Mouse (Mus musculus) c-Kit-positive CD71-negative TER-119-negative erythroid progenitor cells, embryonic 14.5 days (primary cell): ENCODE measurements around the gene Pkdrej.
"Not testable (repeated sequence)": the region's sequence is repeated elsewhere in the genome, so short reads cannot be mapped to it uniquely, and the experiment has no call there.

ENCODE experiments used
- DNase-seq: peaks from one replicate; pipeline ENCODE4 v3.0.0-alpha.2; 2013; ENCODE audit warnings: low read depth

Gene Pkdrej

GRCm38 (mm10) chr15:85821203-85822010 lies at the start of gene Pkdrej:
Gene Pkdrej (minus strand): TSS chr15:85821734.
- DNase-seq, result no peak

- DNase-seq, result peak; percentile 67
These were observed 46.2 kb upstream of the Pkdrej start for GRCm38 (mm10) chr15:85867696-85868095.

- not testable (repeated sequence) for DNase-seq
These were observed 44.4 kb upstream of the Pkdrej start for GRCm38 (mm10) chr15:85865913-85866312.

- peak; percentile 90 for DNase-seq
These were observed 38.0 kb upstream of the Pkdrej start, which contains the start of gene Gtse1 for GRCm38 (mm10) chr15:85859490-85860031. Gene Gtse1 (plus strand): TSS chr15:85859745.

- DNase-seq, result no peak
These were observed 37.5 kb upstream of the Pkdrej start for GRCm38 (mm10) chr15:85858980-85859489.

DNA sequence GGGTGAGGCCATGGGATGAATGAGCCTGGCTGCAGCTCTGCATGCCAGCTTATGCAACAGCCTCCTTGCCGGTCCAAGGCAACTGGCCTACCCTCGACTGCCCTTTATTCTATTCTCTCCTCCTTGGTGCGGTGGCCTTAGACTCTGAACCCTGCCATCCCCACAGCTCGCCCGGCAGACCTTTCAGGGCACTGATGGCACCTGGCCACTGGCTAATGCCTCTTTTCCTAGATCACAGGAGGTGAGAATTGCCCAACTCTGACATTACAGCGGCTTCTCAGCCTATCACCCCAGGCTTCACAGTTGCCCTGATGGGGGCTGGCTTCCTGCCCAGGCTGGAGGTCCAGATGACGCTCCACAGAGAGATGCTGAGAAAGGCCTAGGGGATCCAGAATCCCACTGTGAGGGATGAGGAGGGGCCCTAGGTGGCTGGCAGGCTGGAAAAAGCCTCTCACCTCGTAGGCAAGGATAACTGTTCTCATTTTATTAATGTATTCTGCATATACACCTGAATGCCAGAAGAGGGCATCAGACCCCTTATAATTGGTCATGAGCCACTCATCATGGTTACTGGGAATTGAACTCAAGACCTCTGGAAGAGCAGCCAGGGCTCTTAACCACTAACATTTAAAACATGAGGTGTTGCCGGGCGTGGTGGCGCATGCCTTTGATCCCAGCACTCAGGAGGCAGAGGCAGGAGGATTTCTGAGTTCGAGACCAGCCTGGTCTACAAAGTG lies 30.3 kb upstream of the Pkdrej start:
- no peak for DNase-seq

DNA sequence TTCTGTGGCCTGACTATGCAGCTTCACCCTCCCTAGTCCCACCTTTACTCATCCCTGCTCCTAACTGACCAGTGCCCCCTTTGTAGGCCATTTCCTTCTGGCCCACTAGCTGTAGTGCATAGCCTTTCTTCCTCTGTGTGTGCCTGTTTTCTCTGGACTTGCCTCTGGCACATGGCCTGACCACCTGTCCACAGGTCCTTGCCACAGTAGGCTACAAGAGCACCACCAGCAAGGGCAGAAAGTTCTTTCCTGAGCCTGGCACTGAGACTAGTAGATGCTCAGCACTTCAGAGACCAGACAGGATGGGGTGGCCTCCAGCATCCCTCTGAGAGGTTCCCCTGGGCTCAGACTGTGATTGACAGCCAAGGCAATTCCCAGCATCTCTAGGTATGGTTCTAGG lies 23.5 kb upstream of the Pkdrej start:
- DNase-seq, result no peak

- DNase-seq, result no peak
These were observed 20.3 kb upstream of the Pkdrej start for GRCm38 (mm10) chr15:85841796-85842360.

DNA sequence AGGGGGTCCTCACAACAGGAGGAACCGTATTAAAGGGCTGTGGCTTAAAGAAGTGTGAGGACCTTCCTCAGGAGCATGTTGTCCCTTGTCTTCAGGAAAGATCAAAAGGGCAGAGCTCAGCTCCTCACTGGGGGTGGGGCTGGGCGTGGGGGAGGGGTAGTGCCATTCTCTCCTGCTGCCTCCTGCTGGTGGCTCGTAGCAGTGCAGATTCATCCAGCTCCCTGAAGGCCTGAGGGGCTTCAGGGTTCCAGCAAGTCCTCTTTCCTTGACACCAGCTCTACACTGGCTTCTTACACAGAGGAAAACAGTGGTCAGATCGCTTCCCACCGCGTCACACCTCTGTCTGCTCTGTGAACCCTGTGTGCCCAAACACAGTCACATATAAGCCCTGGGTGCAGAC lies 19.4 kb upstream of the Pkdrej start:
- no peak for DNase-seq

DNA sequence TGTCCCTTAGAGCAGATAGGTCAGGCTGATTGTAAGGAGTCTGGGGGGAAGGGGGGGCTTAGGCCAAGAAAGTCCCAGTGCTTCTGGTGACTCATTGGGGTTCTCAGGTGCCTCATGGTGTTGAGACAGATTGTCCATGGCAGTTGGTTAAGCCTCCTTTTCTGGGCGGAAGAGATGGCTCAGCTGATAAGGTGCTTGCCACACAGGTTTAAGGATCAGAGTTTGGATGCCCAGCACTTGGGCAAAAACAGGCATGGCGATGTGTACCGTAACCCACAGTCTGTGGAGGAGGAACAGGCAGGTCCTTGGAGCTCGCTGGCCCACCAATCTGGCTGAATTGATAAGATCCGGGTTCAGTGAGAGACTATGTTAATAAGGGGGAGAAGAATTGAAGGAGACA lies 15.4 kb upstream of the Pkdrej start:
- DNase-seq, result no peak

- DNase-seq, result no peak
These were observed 13.8 kb upstream of the Pkdrej start for GRCm38 (mm10) chr15:85835335-85835734.

- DNase-seq, result no peak
These were observed 11.1 kb upstream of the Pkdrej start for GRCm38 (mm10) chr15:85832599-85832998.

DNA sequence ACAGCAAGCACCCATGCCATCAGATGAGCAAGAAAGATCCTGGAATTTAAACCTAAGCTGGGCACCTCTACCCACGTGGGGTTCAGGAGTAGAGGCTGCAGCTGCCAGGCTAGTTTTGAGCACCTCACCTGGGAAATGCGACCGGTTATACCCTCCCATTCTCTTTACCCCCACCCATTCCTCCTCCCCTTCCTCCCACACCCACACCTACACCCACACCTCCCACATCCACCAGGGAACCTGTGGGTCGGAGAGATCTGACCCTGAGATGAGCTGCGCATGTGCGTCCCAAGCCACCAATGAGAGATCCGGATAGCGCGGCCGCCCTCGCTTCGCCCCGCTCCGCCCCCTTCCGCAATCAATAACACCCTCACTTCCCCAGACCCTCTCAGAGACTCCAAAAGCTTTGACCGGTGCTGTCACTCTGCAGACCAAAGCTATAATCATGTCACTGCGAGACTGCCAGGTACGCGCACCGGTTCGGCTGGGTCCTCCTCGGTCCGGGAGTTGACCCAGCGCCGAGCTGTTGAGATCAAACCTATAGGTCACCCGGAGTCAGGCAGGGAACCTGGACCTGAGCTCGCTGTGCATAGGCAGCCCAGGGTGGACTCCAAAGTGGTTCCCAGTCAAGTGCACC lies 10.5 kb upstream of the Pkdrej start, which contains the start of gene Ttc38:
Gene Ttc38, plus strand, starts transcription at position 353 of the 637 bp plus-strand sequence.
- peak; percentile 71 for DNase-seq

GRCm38 (mm10) chr15:85829470-85829869 lies 7.9 kb upstream of the Pkdrej start:
- DNase-seq, result no peak

GRCm38 (mm10) chr15:85828071-85828470 lies 6.5 kb upstream of the Pkdrej start:
- no peak for DNase-seq

- no peak for DNase-seq
These were observed 5.1 kb upstream of the Pkdrej start for GRCm38 (mm10) chr15:85826676-85827075.

DNA sequence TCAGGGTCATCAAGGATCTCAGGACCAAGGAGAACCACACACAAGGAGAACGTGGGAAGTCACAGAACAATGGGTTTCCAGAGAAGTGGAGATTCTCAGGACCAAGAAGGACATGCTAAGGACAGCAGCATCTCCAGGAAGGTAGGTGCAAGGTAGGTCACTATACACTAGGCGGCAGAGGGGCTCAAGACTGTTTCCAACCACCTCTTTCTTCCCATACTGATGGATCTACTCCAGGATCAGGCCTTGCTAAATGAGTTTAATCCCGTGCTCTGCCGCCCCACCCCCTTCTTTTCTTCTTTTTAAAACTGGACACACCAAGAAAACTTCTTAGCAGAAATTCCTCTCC lies 451 bp upstream of the Pkdrej start:
- DNase-seq, result no peak

DNA sequence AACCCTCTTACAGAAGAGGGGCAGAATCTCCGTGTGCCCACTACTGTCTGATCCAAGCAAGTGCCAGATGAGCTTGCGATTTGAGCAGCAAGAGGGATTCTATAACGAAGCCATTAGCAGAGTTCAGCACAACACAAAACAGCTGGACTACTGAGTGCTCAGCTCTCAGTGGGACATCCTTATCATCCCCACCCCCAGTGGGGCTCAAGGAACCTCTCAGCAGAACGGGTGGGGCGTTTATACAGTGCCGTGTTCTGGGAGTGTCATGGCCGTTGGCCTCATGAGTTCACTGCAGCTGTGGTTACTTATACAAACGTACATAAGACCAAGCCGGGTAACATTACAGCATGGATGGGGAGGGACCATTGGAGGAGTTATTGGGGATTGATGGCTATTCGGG lies 8.1 kb downstream of the Pkdrej start:
- DNase-seq, result no peak

DNA sequence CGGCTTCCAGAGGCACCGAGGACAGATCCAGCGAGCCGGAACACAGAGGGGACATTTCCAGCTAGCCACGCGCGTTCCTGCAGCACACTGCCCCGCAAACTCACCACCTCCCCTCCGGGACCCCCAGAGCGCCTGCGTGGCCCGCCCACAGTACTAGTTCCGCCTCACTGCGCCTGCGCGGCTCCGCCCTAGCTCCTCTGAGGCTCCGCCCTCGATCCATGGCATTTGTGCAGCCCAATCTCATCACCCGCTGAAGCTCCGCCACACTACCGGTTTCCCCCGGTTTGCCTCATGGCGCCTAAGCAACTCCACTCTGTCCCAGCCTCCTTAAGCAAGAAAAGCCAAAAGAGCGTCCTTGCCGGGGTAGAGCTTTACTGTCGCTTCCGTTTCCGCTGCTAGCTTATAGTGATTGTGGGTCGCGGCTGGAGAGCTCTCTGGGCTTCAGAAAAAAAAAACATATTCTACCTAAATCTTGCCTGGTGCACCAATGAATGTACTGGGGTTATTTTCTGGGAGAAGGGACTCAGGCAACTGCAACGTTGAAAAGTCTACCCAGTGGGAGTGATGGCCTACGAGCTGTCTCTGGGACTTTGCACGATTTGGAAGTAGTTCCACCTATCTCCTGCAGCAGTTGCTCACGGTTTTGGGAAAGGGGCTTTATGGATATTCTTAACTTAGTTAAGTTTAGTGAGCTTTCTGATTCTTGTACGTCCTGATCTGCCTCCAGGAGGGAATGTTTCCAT lies 9.8 kb downstream of the Pkdrej start, which contains the start of gene Cdpf1:
Gene Cdpf1, minus strand, starts transcription at position 163 of the 743 bp plus-strand sequence.
- DNase-seq, result peak; percentile 96

DNA sequence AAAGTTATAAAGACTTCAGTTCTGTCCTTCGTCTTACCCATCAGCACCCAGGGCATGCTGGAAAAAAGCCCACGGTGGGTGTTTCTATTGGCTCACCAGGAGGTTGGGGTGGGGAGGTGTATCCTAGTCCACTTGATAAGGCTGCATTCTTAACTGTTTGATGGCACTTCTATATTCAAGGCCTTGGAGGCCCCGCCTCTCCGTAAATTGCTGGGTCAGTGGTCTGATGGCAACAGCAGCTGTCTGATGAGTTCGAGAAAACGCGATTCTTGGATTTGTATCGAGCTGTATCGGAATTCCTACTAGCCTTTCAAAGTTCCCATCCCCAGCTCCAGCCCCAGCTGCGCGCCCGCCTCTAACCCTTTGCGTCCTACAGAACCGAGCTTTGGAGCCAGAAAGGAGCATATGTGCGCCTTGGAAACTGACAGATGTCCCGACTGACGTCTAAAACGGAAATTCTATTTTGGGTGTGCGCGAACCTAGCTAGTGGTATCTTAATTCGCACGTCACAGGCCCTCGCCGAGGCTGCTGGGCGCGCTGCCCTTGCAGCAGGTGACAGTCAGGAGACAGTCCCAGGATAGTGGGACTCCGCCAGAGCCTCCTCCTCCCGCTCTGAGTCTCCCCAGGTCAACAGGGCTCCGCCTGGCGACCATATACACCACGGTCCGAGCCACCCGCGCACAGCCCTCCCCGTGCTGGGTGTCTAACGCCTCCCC lies 10.6 kb downstream of the Pkdrej start:
- no peak for DNase-seq

DNA sequence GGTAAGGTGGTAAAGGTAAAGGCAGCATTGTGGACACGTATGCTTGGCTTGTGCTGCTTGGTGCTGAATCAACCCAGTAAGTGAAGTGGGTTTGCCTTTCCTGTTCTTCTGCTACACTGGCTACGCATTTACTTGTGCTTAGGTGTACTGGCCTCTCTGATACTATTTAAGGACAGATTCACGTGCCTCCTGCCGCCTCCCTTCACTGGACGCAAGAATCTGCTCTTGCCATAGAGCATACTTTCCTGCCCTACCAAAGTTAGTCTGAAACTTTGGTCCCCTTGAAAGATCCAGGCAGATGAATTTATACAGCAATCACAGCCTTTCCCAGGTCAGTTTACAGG lies 11.1 kb downstream of the Pkdrej start:
- DNase-seq, result no peak
